Mouse (Mus musculus): ENCODE data around the gene Gm10491.
A peak's percentile ranks its signal among the peaks of the same experiment; 100 is the strongest.
"Not testable (repeated sequence)": the region's sequence is repeated elsewhere in the genome, so short reads cannot be mapped to it uniquely, and the experiment has no call there.

Gm10491 gene

DNA sequence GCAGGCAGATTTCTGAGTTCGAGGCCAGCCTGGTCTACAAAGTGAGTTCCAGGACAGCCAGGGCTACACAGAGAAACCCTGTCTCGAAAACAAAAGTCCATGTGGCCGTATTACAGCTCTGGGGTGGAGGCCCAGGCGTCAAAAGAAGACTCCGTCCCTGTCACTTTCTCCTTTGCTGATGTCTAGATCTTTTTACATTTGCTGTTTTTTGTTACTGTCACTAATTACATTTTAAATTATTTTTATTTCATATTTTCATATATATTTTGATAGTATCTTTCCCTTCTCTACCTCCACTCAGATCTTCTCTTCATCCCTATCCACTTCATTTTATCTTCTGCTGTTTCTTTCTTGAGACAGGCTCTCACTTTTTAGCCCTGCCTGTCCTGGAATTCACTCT, at the start of gene Gm10491:
TSS of gene Gm10491 (minus strand) at position 101 of the 400 bp plus-strand sequence.
- DNase-seq (ENCODE audit: low spot score), result no peak

DNA sequence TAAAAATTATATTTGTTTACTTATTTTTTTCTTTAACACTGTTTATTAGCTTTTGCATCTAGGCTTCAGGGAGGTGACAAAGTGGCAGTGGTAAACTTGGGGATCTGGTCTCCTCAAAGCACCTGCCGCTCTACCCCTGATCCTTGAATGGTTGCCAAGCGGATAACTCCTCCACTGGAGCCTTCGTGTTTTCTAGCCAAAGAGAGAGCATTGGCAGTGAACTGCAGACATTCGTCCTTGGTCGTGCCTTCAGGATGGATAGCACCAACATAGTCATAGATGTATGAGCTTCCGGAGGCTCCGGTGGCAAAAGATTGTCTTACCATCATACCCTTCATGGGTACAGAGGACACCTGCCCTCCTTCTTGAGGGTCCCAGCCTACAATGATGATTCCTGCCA, 42.5 kb upstream of the Gm10491 start:
- DNase-seq (ENCODE audit: low spot score), result no peak

GRCm38 (mm10) chrX:7947900-7948492, 40.4 kb upstream of the Gm10491 start:
- peak; percentile 51 for DNase-seq (ENCODE audit: low spot score)

DNA sequence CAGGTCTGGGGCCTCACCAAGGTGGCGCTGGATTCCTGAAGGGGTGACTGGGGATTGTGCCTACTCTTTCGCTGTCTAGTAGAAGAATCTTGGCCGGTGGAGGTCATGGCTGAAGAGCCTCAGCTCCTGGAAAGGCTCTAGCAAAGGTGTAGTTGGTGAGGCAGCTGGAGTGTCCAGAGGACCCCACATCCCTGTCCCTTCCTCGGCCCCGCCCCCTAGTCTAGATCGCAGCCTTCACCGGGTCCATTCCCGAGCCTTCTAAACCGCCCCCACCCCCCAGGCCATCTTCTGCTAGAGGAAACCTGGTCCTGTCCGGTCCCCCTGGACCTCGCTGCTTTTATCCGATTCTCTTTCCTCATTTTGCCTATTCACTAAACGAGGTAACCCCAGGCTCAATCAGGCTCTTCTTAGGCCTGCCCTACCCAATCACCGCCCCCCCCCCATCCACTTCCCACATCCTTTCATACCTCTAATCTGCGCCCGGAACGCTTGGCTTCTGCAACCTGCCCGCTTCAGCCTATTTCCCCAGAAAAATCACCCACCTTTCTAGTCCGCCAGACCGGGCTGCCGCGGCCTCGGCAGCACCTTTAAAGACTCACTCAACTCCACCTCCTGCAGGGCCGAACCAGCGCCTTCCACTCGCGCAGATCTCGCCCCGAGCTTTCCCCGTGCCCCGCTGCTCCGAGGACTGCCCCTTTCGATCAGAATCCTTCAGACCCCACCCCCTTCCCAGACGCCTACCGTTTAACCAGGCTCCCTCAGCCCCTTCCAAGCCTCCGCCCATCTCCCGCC, 39.7 kb upstream of the Gm10491 start, which contains the start of gene Hdac6:
TSS of gene Hdac6 (minus strand) at position 782 of the 792 bp plus-strand sequence.
- no peak for DNase-seq (ENCODE audit: low spot score)

GRCm38 (mm10) chrX:7945618-7946017, 38.0 kb upstream of the Gm10491 start:
- no peak for DNase-seq (ENCODE audit: low spot score)

- DNase-seq (ENCODE audit: low spot score), result no peak
Measured at GRCm38 (mm10) chrX:7937667-7938066, 30.0 kb upstream of the Gm10491 start.

- no peak for DNase-seq (ENCODE audit: low spot score)
Measured at GRCm38 (mm10) chrX:7936874-7937273, 29.2 kb upstream of the Gm10491 start.

- no peak for DNase-seq (ENCODE audit: low spot score)
Measured at GRCm38 (mm10) chrX:7928270-7928790, 20.7 kb upstream of the Gm10491 start, which contains the start of gene Eras. Gene Eras, minus strand, starts transcription at chrX:7928607.

DNA sequence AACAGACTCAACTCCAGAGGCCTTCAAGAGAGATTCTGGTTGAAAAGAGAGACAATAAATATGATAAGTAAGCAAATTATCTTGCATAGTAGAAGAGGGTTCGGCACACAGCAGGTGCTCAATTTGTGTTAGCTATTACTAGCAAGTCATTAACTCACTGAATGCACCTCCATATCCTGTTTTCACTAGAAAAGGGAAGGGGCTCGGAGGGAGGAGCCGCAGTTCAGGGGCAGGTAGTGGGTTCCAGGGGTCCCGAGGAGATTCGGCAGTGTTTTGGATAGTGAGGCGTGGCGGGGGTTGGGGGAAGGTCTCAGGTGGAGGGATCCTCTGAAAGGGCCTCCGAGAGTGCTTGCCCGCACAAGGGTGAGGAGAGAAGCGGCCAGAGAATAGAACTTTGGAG, 19.5 kb upstream of the Gm10491 start:
- no peak for DNase-seq (ENCODE audit: low spot score)

GRCm38 (mm10) chrX:7926266-7926665, 18.6 kb upstream of the Gm10491 start:
- DNase-seq (ENCODE audit: low spot score), result no peak

GRCm38 (mm10) chrX:7922032-7922431, 14.4 kb upstream of the Gm10491 start:
- no peak for DNase-seq (ENCODE audit: low spot score)

DNA sequence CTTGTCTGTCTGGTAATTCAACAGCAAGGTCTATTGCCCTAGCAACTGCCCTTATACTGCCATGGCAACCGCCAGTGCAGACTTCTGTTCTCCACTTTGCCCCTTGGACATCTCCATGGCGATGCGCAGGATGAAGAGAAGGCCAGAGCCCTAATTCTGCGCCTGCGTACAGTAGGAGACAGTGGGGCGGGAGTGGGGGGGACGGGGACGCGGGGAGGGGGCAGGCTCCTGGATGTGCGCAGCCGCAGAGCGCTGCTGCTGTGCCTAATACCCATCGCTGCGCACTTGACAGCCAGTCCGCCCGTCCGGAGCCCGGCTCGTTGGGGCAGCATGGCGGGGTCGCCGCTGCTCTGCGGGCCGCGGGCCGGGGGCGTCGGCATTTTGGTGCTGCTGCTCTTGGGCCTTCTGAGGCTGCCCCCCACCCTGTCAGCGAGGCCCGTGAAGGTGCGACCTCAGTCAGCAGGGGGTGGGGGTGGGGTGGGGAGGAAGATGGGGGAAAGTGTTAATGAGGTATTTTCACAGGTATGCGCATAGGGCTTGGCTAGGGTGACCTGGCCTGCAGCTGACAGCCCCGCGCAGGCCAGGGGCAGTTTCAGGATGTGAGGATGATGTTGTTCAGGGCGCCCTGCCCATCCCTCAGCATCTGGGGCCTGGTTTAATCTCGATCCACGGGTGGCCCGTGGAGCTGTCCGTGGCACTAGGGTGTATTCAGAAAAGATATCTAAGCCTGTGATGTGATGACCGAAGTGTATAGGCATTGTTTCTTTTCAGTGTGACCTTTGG, 12.2 kb upstream of the Gm10491 start, which contains the start of gene Pcsk1n:
TSS of gene Pcsk1n (plus strand) at position 222 of the 783 bp plus-strand sequence.
- no peak for DNase-seq (ENCODE audit: low spot score)

DNA sequence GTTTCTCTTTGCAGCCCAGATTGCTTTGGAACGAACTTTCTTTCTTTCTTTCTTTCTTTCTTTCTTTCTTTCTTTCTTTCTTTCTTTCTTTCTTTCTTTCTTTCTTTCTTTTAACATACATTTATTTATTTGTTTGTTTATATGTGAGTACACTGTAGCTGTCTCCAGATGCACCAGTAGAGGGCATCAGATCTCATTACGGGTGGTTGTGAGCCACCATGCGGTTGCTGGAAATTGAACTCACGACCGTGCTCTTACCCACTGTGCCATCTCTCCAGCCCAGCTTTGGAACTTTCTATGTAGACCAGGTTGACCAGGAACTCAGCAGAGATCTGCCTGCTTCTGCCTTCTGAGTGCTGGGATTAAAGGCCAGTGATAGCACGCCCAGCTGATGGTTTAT, 10.3 kb upstream of the Gm10491 start:
- DNase-seq (ENCODE audit: low spot score), result not testable (repeated sequence)

DNA sequence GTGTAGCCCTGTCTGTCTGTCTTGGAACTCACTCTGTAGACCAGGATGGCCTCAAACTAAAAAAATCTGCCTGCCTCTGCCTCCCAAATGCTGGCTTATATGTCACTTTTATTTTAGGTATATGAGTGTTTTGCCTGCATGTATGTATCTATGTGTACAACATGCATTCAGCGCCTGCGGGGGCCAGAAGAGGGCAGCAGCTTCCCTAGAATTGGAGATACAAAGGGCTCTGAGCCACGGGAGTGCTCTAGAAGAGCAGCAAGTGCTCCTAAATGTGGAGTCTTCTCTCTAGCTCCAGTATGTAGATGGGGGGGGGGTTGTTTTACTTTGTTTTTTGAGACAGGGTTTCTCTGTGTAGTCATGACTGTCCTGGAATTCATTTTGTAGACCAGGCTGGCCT, 8.0 kb upstream of the Gm10491 start:
- not testable (repeated sequence) for DNase-seq (ENCODE audit: low spot score)

GRCm38 (mm10) chrX:7910473-7910872, 2.8 kb upstream of the Gm10491 start:
- DNase-seq (ENCODE audit: low spot score), result no peak

- not testable (repeated sequence) for DNase-seq (ENCODE audit: low spot score)
Measured at GRCm38 (mm10) chrX:7909242-7909641, 1.6 kb upstream of the Gm10491 start, which contains the start of gene Gm10490. Gene Gm10490, plus strand, starts transcription at chrX:7909542.

DNA sequence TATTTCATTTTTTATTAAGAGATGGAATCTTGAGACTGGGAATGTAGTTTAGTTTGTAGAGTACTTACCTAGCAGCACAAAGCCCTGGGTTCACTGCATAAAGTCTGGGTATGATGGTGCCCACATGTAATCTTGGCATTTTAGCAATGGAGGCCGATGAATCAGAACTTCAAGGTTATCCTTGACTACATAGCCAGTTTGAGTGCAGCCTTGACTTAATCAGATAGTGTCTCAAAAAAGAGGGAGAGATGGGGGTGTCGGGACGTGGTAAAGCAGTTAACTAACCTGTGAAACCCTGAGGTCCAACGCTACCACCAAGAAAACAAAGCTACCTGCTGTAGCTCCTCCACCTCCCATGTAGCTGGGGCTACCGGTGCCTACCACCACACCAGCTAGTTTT, 3.2 kb downstream of the Gm10491 start:
- no peak for DNase-seq (ENCODE audit: low spot score)

DNA sequence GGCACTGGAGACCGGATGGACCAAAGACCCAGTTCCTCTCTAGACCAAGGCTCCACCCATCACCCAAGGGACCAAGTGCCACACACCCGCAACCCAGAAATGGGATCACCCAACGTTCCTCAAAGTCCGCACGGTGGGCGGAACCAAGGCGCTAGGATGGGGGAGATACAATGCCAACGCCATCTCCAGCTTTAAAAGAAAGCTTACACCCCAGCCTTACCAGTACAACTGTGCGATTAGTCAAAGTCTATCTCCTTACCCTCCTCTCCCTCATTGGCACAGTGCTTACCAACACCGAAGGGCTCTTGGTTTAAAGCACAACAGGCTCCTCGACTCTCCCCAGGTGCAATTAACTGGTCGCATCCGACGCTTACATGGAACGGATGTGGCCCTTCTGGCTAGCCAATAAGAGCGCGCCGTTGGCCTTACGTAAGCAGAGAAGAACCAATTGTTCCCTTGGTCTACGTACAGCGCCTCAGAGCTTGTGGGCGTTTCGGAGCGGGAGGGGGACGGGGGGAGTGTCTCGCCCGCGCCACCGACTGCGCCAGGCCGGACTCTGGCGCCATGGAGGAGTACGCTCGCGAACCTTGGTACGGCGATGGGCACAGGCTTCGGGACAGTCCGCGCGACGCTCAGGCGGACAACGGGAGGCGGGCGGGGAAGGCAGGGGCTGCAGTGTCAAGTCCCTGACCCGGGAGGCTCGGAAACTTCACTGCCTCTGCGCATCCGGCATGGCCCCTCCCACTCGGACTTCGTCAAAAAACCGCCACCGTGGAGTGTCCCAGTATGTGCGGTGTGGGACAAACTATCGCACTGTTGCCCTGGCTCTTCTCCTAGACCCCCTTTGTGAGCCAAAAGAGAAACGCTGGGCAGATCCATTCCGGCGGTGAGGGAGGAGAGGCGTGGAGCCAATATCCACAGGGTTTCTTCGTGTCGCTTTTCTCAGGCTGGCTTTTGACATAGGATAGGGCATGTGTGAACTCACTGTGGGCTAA, 8.5 kb downstream of the Gm10491 start, which contains the start of the genes Pqbp1 and Timm17b:
TSS of gene Pqbp1 (minus strand) at position 390 of the 995 bp plus-strand sequence.
TSS of gene Timm17b (plus strand) at position 478 of the 995 bp plus-strand sequence.
- peak; percentile 37 for DNase-seq (ENCODE audit: low spot score)

DNA sequence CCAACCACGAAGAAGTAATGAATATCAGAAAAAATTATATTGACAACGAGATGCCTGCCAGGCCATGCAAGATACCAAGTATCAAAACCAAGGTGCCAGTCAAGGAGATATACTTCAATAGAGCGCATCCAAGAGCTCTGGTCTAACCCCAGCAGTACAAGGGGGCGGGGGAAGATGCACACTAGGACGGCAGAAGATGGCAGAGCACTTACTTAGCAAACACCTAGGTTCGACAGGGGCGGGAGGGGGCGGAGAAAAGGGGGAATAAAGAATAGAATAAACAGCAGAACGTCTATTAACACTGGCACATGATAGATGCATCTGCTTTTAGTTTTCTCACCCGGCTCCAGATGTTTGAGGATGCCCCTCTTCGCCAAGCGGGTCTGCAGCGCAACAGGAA, 9.4 kb downstream of the Gm10491 start:
- DNase-seq (ENCODE audit: low spot score), result no peak

- DNase-seq (ENCODE audit: low spot score), result peak; percentile 33
Measured at GRCm38 (mm10) chrX:7883841-7884567, 23.6 kb downstream of the Gm10491 start, which contains the start of gene Slc35a2. Gene Slc35a2, plus strand, starts transcription at chrX:7884028.

All from urinary bladder, postnatal 10 days (tissue).